8 mouse cellular contexts compared by ENCODE assay signal in the genomic region with DNA sequence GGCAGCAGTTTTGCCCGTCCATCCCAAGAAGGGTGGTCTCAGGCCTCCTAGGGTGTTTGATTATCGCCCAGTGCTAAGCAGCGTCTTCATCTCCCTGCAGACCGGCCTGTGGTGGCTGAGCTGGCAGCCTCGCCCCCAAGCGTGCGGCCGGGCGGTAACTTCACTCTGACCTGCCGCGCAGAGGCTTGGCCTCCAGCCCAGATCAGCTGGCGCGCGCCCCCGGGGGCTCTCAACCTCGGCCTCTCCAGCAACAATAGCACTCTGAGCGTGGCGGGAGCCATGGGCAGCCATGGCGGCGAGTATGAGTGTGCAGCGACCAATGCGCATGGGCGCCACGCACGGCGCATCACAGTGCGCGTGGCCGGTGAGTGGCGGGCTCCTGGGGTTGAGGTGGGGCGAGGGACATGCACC. TPM values are rescaled to one million over a fixed set of nuclear protein-coding genes. Genes with fewer than 3 reads are reported as not detected.
A peak's percentile ranks its signal among the peaks of the same experiment; 100 is the strongest.
DNase-seq lines count a peak whose midpoint lies in the region; ATAC-seq and TF ChIP-seq lines count a peak whose summit lies in the region.

No protein-coding gene starts in this region.

- H3K9ac ChIP-seq in intestine, postnatal 0 days (ENCODE audit: low read depth, low read length) = no peak overlapping the region
- H3K9ac ChIP-seq in liver, embryonic 16.5 days (ENCODE audit: low read depth, low read length) = no peak overlapping the region
- H3K9ac ChIP-seq in stomach, postnatal 0 days (ENCODE audit: low read length) = no peak overlapping the region

- no peak overlapping the region for H3K27ac ChIP-seq in testis, adult 2 months (ENCODE audit: control insufficient read depth, insufficient read depth, low read depth, low read length)
- no peak overlapping the region for H3K27ac ChIP-seq in intestine, postnatal 0 days (ENCODE audit: low read depth, low read length)
- no peak overlapping the region for H3K27ac ChIP-seq in liver, embryonic 16.5 days (ENCODE audit: low read length)
- no peak overlapping the region for H3K27ac ChIP-seq in stomach, postnatal 0 days (replicated peaks)

- WGBS in intestine, postnatal 0 days = 3% methylated on average over 31 of the region's 31 CpGs
- WGBS in liver, embryonic 16.5 days (ENCODE audit: insufficient replicate concordance) = 4% methylated on average over 31 of the region's 31 CpGs
- WGBS in stomach, postnatal 0 days = 2% methylated on average over 31 of the region's 31 CpGs

- peaks cover 38% of the 10 kb centered on the region for H3K4me1 ChIP-seq in testis, adult 2 months (ENCODE audit: control insufficient read depth, insufficient read depth, low read length)
- H3K4me1 ChIP-seq in intestine, postnatal 0 days (replicated peaks; ENCODE audit: control insufficient read depth, insufficient read depth, low read length) = peaks cover 6% of the 10 kb centered on the region; the same call in 1 of the 2 replicates
- peaks cover 29% of the 10 kb centered on the region for H3K4me1 ChIP-seq in liver, embryonic 16.5 days (ENCODE audit: control insufficient read depth, low read depth, low read length)
- H3K4me1 ChIP-seq in stomach, postnatal 0 days (replicated peaks; ENCODE audit: control insufficient read depth, insufficient read depth) = no peaks in the 10 kb centered on the region

- no peak for TF ChIP-seq CTCF in testis, adult 2 months (IDR thresholded peaks at IDR 0.05; ENCODE audit: control insufficient read depth, insufficient read depth, insufficient replicate concordance, low read depth, low read length)
- TF ChIP-seq CTCF in intestine, postnatal 0 days (IDR thresholded peaks at IDR 0.05; ENCODE audit: low read depth) = no peak
- no peak for TF ChIP-seq CTCF in stomach, postnatal 0 days (IDR thresholded peaks at IDR 0.05; ENCODE audit: low read depth)

- TF ChIP-seq EP300 in stomach, postnatal 0 days (optimal IDR thresholded peaks at IDR 0.05) = no peak

- no peak for TF ChIP-seq POLR2A in testis, adult 2 months (IDR thresholded peaks at IDR 0.05; ENCODE audit: control insufficient read depth, low read depth, low read length)

- no peaks in the 10 kb centered on the region for H3K36me3 ChIP-seq in testis, adult 2 months (ENCODE audit: control insufficient read depth, insufficient read depth, low read length)
- H3K36me3 ChIP-seq in intestine, postnatal 0 days (ENCODE audit: control insufficient read depth, insufficient read depth) = no peaks in the 10 kb centered on the region
- no peaks in the 10 kb centered on the region for H3K36me3 ChIP-seq in liver, embryonic 16.5 days (ENCODE audit: control insufficient read depth, insufficient read depth)
- no peaks in the 10 kb centered on the region for H3K36me3 ChIP-seq in stomach, postnatal 0 days (ENCODE audit: control insufficient read depth, insufficient read depth, low read length)

- no peaks in the 10 kb centered on the region for H3K9me3 ChIP-seq in intestine, postnatal 0 days (ENCODE audit: control insufficient read depth)
- H3K9me3 ChIP-seq in liver, embryonic 16.5 days (replicated peaks; ENCODE audit: control insufficient read depth, low read length) = no peaks in the 10 kb centered on the region
- H3K9me3 ChIP-seq in stomach, postnatal 0 days (ENCODE audit: control insufficient read depth, low read length) = no peaks in the 10 kb centered on the region

- peak; percentile 49 to 54 for DNase-seq in cerebellum, postnatal 10 days
- DNase-seq in cerebellum, adult 8-10 months = no peak
- no peak for DNase-seq in testis, postnatal 14 days (ENCODE audit: low spot score)
- DNase-seq in stomach, postnatal 0 days (ENCODE audit: low spot score) = peak; percentile 46
- no peak for DNase-seq in cerebellum, adult 11-12 months

- peak overlapping the region; percentile 35 for H3K4me3 ChIP-seq in testis, adult 2 months (ENCODE audit: control insufficient read depth, low read depth, low read length)
- peak overlapping the region; percentile 31 for H3K4me3 ChIP-seq in intestine, postnatal 0 days (ENCODE audit: low read depth, low read length)
- H3K4me3 ChIP-seq in liver, embryonic 16.5 days (ENCODE audit: low read depth, low read length) = peak overlapping the region; percentile 35
- H3K4me3 ChIP-seq in stomach, postnatal 0 days (ENCODE audit: low read depth, low read length) = peak overlapping the region; percentile 38

- H3K4me2 ChIP-seq in intestine, postnatal 0 days (replicated peaks; ENCODE audit: low read depth) = peak overlapping the region; percentile 58
- peak overlapping the region; percentile 48 for H3K4me2 ChIP-seq in liver, embryonic 16.5 days (ENCODE audit: low read depth, low read length)
- peak overlapping the region; percentile 60 for H3K4me2 ChIP-seq in stomach, postnatal 0 days (replicated peaks; ENCODE audit: low read depth)

- ATAC-seq in intestine, postnatal 0 days = no peak
- no peak for ATAC-seq in liver, embryonic 16.5 days (ENCODE audit: low read depth)
- ATAC-seq in stomach, postnatal 0 days (ENCODE audit: low FRiP score, low TSS enrichment) = no peak

- H3K27me3 ChIP-seq in testis, adult 2 months (ENCODE audit: control insufficient read depth, insufficient read depth, low read length) = no peaks in the 10 kb centered on the region; the same call in 1 of the 2 replicates
- peaks cover 59% of the 10 kb centered on the region for H3K27me3 ChIP-seq in intestine, postnatal 0 days (replicated peaks; ENCODE audit: control insufficient read depth, insufficient read depth, low read length)
- peaks cover 63% of the 10 kb centered on the region for H3K27me3 ChIP-seq in liver, embryonic 16.5 days (ENCODE audit: control insufficient read depth, insufficient read depth, low read depth, low read length)
- peaks cover 30% of the 10 kb centered on the region for H3K27me3 ChIP-seq in stomach, postnatal 0 days (ENCODE audit: control insufficient read depth, insufficient read depth, low read length)

RNA-seq across cellular contexts. Expression of gene Icam5, which starts 5.6 kb away (rescaled TPM):
- polyA plus RNA-seq in testis, adult 2 months (2012; rRNA removed) = 4.0 and 4.2 TPM in 2 replicates
- 0.08 and 0.12 TPM in 2 replicates for polyA plus RNA-seq in intestine, postnatal 0 days (2015; fragmentation: Nextera tagmentation; extraction: Ambion mirVana)
- 0.26 and 0.30 TPM in 2 replicates for polyA plus RNA-seq in liver, embryonic 16.5 days (2015; fragmentation: Nextera tagmentation; extraction: Ambion mirVana)
- 0.15 and 0.27 TPM in 2 replicates for polyA plus RNA-seq in stomach, postnatal 0 days (2015; fragmentation: Nextera tagmentation; extraction: Ambion mirVana)

RNA-seq across cellular contexts. Expression of gene Icam4, which starts 8.3 kb away (rescaled TPM):
- 0.21 and 0.30 TPM in 2 replicates for polyA plus RNA-seq in testis, adult 2 months (2012; rRNA removed)
- 0.12 and 0.20 TPM in 2 replicates for polyA plus RNA-seq in intestine, postnatal 0 days (2015; fragmentation: Nextera tagmentation; extraction: Ambion mirVana)
- 172 and 184 TPM in 2 replicates for polyA plus RNA-seq in liver, embryonic 16.5 days (2015; fragmentation: Nextera tagmentation; extraction: Ambion mirVana)
- 0.50 and 0.81 TPM in 2 replicates for polyA plus RNA-seq in stomach, postnatal 0 days (2015; fragmentation: Nextera tagmentation; extraction: Ambion mirVana)

RNA-seq across cellular contexts. Expression of gene Icam1, which starts 21.7 kb away (rescaled TPM):
- 1.8 TPM in 2 replicates for polyA plus RNA-seq in testis, adult 2 months (2012; rRNA removed)
- 10.2 and 11.8 TPM in 2 replicates for polyA plus RNA-seq in intestine, postnatal 0 days (2015; fragmentation: Nextera tagmentation; extraction: Ambion mirVana)
- polyA plus RNA-seq in liver, embryonic 16.5 days (2015; fragmentation: Nextera tagmentation; extraction: Ambion mirVana) = 10.6 and 11.9 TPM in 2 replicates
- polyA plus RNA-seq in stomach, postnatal 0 days (2015; fragmentation: Nextera tagmentation; extraction: Ambion mirVana) = 9.5 and 11.9 TPM in 2 replicates

RNA-seq across cellular contexts. Expression of gene Zglp1, which starts 29.4 kb away (rescaled TPM):
- 1.7 and 2.4 TPM in 2 replicates for polyA plus RNA-seq in testis, adult 2 months (2012; rRNA removed)
- not detected in 2 replicates for polyA plus RNA-seq in intestine, postnatal 0 days (2015; fragmentation: Nextera tagmentation; extraction: Ambion mirVana)
- polyA plus RNA-seq in liver, embryonic 16.5 days (2015; fragmentation: Nextera tagmentation; extraction: Ambion mirVana) = 0.43 TPM in 1 of 2 replicates, not detected in the other
- polyA plus RNA-seq in stomach, postnatal 0 days (2015; fragmentation: Nextera tagmentation; extraction: Ambion mirVana) = not detected in 2 replicates

RNA-seq across cellular contexts. Expression of gene Mrpl4, which starts 34.9 kb away (rescaled TPM):
- 45.1 and 51.5 TPM in 2 replicates for polyA plus RNA-seq in testis, adult 2 months (2012; rRNA removed)
- polyA plus RNA-seq in intestine, postnatal 0 days (2015; fragmentation: Nextera tagmentation; extraction: Ambion mirVana) = 107 and 113 TPM in 2 replicates
- 58.0 and 59.8 TPM in 2 replicates for polyA plus RNA-seq in liver, embryonic 16.5 days (2015; fragmentation: Nextera tagmentation; extraction: Ambion mirVana)
- polyA plus RNA-seq in stomach, postnatal 0 days (2015; fragmentation: Nextera tagmentation; extraction: Ambion mirVana) = 87.3 and 90.2 TPM in 2 replicates

Comparison
In these comparisons a context has a peak if more than half of its experiments do, and no peak if none do; other contexts are left out.
1. DNase-seq: peak in cerebellum, postnatal 10 days (2 of 2) and stomach, postnatal 0 days (single experiment); none in cerebellum, adult 8-10 months (single experiment), testis, postnatal 14 days (single experiment) and cerebellum, adult 11-12 months (single experiment).
2. RNA of gene Icam4, which starts 8.3 kb away (polyA plus RNA-seq): 172 to 184 TPM in liver, embryonic 16.5 days; 0.50 to 0.81 TPM in stomach, postnatal 0 days, 0.21 to 0.30 TPM in testis, adult 2 months and 0.12 to 0.20 TPM in intestine, postnatal 0 days; every median in the first group is over 10 times any median in the second.
3. Peak in every context shown above with its lines, with median percentiles within 50 percentile points of each other: H3K4me3 ChIP-seq and H3K4me2 ChIP-seq.